Mouse (Mus musculus) lung, embryonic 14.5 days (tissue): ENCODE results near the gene Bfsp1. TPM values are rescaled to one million over a fixed set of nuclear protein-coding genes. Genes with fewer than 3 reads are reported as not detected.

ENCODE experiments used
- ATAC-seq: fragments of 200-750 bp; cut with Nextera tagmentation; 2 replicates; pipeline ENCODE4 v1.8.0; 2017; ENCODE audit warnings: mild to moderate bottlenecking, moderate TSS enrichment, moderate library complexity; ENCODE audit not compliant: insufficient read depth
- DNase-seq: peaks from one replicate; pipeline ENCODE4 v3.0.0-alpha.2; 2015
- H3K27ac ChIP-seq: fragments of 300-500 bp; sonication (generic); 2 replicates; pipeline ENCODE4 v1.5.1; 2014; ENCODE audit warnings: low read depth, mild to moderate bottlenecking, moderate library complexity
- H3K27me3 ChIP-seq: fragments of 300-500 bp; sonication (generic); 2 replicates; pipeline ENCODE4 v1.6.1; 2014; ENCODE audit warnings: low read length, control low read depth; ENCODE audit not compliant: insufficient read depth
- H3K36me3 ChIP-seq: fragments of 300-500 bp; sonication (generic); 2 replicates; pipeline ENCODE4 v1.6.1; 2014; ENCODE audit warnings: control low read depth; ENCODE audit not compliant: insufficient read depth
- H3K4me1 ChIP-seq: fragments of 300-500 bp; sonication (generic); 2 replicates; pipeline ENCODE4 v1.6.1; 2014; ENCODE audit warnings: antibody characterized with exemption, control low read depth; ENCODE audit not compliant: insufficient read depth
- H3K4me2 ChIP-seq: fragments of 300-500 bp; sonication (generic); 2 replicates; pipeline ENCODE4 v1.6.1; 2014; ENCODE audit warnings: mild to moderate bottlenecking
- H3K4me3 ChIP-seq: fragments of 300-500 bp; sonication (generic); 2 replicates; pipeline ENCODE4 v1.5.1; 2014; ENCODE audit warnings: low read depth, low read length
- H3K9ac ChIP-seq: fragments of 300-500 bp; sonication (generic); 2 replicates; pipeline ENCODE4 v1.6.1; 2014
- H3K9me3 ChIP-seq: fragments of 300-500 bp; sonication (generic); 2 replicates; pipeline ENCODE4 v1.6.1; 2016; ENCODE audit warnings: low read depth, low read length, control low read depth
- CTCF ChIP-seq: IDR thresholded peaks from 2 replicates; pipeline ENCODE4 v1.5.1; 2016; ENCODE audit warnings: antibody characterized with exemption, low read depth
- WGBS: fragments of 180-500 bp; shearing (Covaris S2); extraction: QIAGEN DNeasy Blood & Tissue Kit; methylation state at CpG from one replicate; pipeline ENCODE4 v1.1.7; 2014; 5-methylcytosine and 5-hydroxymethylcytosine counted together
- polyA plus RNA-seq: library from polyadenylated mRNA; unstranded; fragments of >200 nt; fragmentation: Nextera tagmentation; extraction: Ambion mirVana; gene quantifications from 2 replicates; pipeline ENCODE4 v1.2.1, GENCODE M21; 2014

Gene Bfsp1
- polyA plus RNA-seq, 1 experiment from 2014 or later: 2.0 TPM

- no peak overlapping the region for H3K4me3 ChIP-seq
- H3K4me1 ChIP-seq: peaks cover 4% of the 10 kb centered on the region; the same call in 1 of the 2 replicates
- no peak for TF ChIP-seq CTCF
- peak overlapping the region; percentile 24; the same call in 1 of the 2 replicates for H3K27ac ChIP-seq
- 62% methylated on average over 4 of the region's 4 CpGs for WGBS
- no peak overlapping the region for H3K4me2 ChIP-seq
- H3K27me3 ChIP-seq: no peaks in the 10 kb centered on the region; the same call in 1 of the 2 replicates
- no peaks in the 10 kb centered on the region for H3K9me3 ChIP-seq
- H3K9ac ChIP-seq: no peak overlapping the region
- DNase-seq (no peak), ATAC-seq (peak; percentile 38; the same call in 1 of the 2 replicates)
- no peaks in the 10 kb centered on the region for H3K36me3 ChIP-seq
Measured at GRCm38 (mm10) chr2:143853447-143853846, 9.5 kb downstream of the Bfsp1 start.

- Histone ChIP-seq H3K9ac (no peak overlapping the region), H3K27me3 (no peaks in the 10 kb centered on the region; the same call in 1 of the 2 replicates), H3K4me3 (no peak overlapping the region), H3K27ac (peak overlapping the region; percentile 24; the same call in 1 of the 2 replicates), H3K9me3 (no peaks in the 10 kb centered on the region), H3K4me2 (no peak overlapping the region), H3K4me1 (peaks cover 4% of the 10 kb centered on the region; the same call in 1 of the 2 replicates), H3K36me3 (no peaks in the 10 kb centered on the region)
- no peak for TF ChIP-seq CTCF
- WGBS: 30% methylated on average over 18 of the region's 18 CpGs
- DNase-seq: peak; percentile 21
- no peak; the same call in 1 of the 2 replicates for ATAC-seq
Measured at GRCm38 (mm10) chr2:143852295-143853275, 10.4 kb downstream of the Bfsp1 start.

GRCm38 (mm10) chr2:143851354-143852221, 11.4 kb downstream of the Bfsp1 start:
- Histone ChIP-seq H3K9ac (no peak overlapping the region), H3K36me3 (no peaks in the 10 kb centered on the region), H3K9me3 (no peaks in the 10 kb centered on the region), H3K4me3 (no peak overlapping the region), H3K27ac (no peak overlapping the region), H3K4me1 (peaks cover 8% of the 10 kb centered on the region; the same call in 1 of the 2 replicates), H3K4me2 (no peak overlapping the region), H3K27me3 (no peaks in the 10 kb centered on the region; the same call in 1 of the 2 replicates)
- ATAC-seq: no peak
- 73% methylated on average over 12 of the region's 12 CpGs for WGBS
- DNase-seq: no peak
- TF ChIP-seq CTCF: no peak

GRCm38 (mm10) chr2:143847291-143847690, 15.7 kb downstream of the Bfsp1 start:
- no peaks in the 10 kb centered on the region; the same call in 1 of the 2 replicates for H3K27me3 ChIP-seq
- no peaks in the 10 kb centered on the region for H3K9me3 ChIP-seq
- 0 out of 2 replicates have a peak, but pooled peaks cover 5% of the 10 kb centered on the region for H3K4me1 ChIP-seq
- H3K4me3 ChIP-seq: no peak overlapping the region
- DNase-seq: no peak
- 60% methylated on average over 3 of the region's 3 CpGs for WGBS
- no peak overlapping the region for H3K9ac ChIP-seq
- no peak overlapping the region for H3K27ac ChIP-seq
- H3K4me2 ChIP-seq: no peak overlapping the region
- no peak; the same call in none of the 2 replicates for ATAC-seq
- H3K36me3 ChIP-seq: no peaks in the 10 kb centered on the region
- TF ChIP-seq CTCF: no peak

GRCm38 (mm10) chr2:143846799-143847198, 16.2 kb downstream of the Bfsp1 start:
- Histone ChIP-seq H3K4me1 (0 out of 2 replicates have a peak, but pooled peaks cover 5% of the 10 kb centered on the region), H3K9ac (no peak overlapping the region), H3K4me2 (no peak overlapping the region), H3K9me3 (no peaks in the 10 kb centered on the region), H3K27ac (no peak overlapping the region), H3K36me3 (no peaks in the 10 kb centered on the region), H3K4me3 (no peak overlapping the region), H3K27me3 (no peaks in the 10 kb centered on the region; the same call in 1 of the 2 replicates)
- DNase-seq (peak; percentile 70), ATAC-seq (peak; percentile 76)
- WGBS: 54% methylated on average over 4 of the region's 4 CpGs
- TF ChIP-seq CTCF: no peak

- WGBS: 83% methylated on average over 5 of the region's 5 CpGs
Measured at GRCm38 (mm10) chr2:143844779-143845178, 18.2 kb downstream of the Bfsp1 start.

More at GRCm38 (mm10) chr2:143844779-143845178, 18.2 kb downstream of the Bfsp1 start:
- DNase-seq (no peak), ATAC-seq (no peak)
- no peak overlapping the region for H3K27ac ChIP-seq
- H3K9ac ChIP-seq: no peak overlapping the region
- no peaks in the 10 kb centered on the region for H3K27me3 ChIP-seq
- no peak overlapping the region for H3K4me2 ChIP-seq
- no peaks in the 10 kb centered on the region for H3K36me3 ChIP-seq
- no peak for TF ChIP-seq CTCF
- H3K4me1 ChIP-seq: 0 out of 2 replicates have a peak, but pooled peaks cover 5% of the 10 kb centered on the region
- no peaks in the 10 kb centered on the region for H3K9me3 ChIP-seq
- no peak overlapping the region for H3K4me3 ChIP-seq
